Mouse (Mus musculus) brain, embryonic 18.5 days (tissue): ENCODE results near the gene Qrfp.

Source experiments
- DNase-seq: peaks from one replicate; pipeline ENCODE4 v3.0.0-alpha.2; 2012; ENCODE audit warnings: low read depth, low spot score

Gene Qrfp

DNA sequence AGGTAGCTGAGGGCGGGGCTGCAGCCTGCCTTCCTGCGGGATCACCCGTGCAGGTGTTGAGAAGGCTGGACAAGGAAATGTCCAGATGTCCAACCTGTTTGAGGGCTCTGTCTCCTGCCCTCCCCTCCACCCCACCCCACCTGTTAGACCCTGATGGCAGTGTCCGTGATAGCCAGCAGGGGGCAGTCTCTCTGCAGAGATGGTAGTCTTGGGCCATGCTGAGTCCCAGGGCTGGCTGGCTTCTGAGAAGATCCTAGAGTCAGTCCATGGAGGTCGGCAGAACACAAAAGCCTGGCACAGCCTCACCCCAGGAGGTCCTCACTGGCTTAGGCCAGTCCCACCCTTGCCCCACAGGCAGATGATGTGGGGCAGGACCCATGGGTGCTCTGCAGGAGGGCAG is 5.0 kb upstream of the Qrfp start:
- no peak for DNase-seq

DNA sequence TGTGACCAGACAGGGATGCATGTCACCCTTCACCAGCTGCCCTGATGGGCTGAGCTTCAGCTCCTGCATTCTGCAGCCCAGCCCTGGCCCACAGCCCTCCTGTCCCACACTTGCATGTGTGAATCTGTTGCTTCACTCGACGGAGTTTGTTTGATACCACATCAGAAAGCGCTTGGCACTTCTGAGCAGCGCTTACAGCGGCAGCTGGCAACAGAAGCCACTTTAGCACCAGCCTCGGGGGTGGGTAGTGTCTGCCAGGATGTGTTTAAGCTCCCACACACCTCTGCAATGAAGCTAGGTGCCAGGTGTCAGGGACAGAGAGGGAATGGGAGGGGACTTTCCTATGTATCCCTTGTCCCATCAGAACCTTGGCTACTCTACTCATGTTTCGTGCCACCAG is 4.3 kb upstream of the Qrfp start:
- DNase-seq = no peak

DNA sequence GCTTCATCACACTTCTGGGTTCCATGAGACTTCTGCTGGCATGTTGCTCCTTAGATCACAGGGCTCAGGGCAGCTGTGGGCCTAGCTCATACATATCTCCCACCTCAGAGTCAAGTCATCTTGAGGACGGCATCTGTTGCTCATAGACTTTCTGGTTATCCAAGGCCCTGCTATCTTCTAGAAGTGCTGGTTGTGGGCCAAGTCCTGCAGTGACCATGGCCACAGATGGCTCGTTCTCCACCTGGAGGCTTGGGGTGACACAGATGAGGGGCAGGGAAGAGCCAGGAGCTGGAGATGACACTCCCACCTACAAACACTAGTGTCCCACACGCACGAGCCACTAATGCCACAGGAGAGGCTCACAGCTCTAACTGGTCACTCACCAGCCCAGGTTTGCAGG is 3.3 kb upstream of the Qrfp start:
- no peak for DNase-seq

DNA sequence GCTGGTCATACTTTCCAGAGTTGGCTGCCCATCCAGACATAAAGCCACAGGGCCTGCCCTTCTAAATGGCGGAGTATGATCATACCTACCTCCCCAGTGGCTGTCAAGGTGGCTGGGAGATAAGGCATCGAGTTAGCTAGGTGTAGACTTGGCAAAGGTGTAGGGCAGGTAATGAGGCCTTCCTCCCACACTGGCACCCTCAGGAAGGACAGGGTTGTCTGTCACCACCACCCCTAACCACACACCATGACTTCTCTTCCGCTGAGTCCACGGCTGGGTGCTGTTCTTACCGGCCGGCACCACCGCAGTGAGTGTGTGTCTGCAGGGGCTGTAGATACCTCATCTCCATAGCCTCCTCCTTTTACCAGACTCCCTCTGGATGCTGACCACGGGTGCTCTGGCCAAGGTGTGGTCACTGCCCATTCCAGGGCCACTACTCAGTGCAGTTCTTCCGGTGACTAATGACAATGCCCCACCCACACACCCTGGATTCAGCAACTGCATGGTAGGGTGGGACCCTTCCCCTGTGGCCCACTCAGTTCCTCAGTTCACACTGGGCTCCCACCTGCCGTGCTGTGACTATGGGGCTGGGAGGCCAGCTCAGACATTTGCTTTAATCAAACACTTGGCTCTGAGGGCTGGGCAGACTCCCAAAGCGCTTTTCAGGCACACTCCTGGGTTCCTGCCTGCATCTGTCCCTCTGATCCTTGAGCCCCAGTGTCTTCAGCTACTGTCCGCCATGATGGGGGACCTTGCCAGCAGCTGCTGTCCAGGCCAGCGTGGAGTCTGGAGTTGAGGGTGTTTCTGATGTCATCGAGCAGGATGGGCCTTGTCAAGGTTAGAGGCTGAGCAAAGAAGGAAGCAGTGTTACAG is 942 bp upstream of the Qrfp start:
- DNase-seq = no peak

DNA sequence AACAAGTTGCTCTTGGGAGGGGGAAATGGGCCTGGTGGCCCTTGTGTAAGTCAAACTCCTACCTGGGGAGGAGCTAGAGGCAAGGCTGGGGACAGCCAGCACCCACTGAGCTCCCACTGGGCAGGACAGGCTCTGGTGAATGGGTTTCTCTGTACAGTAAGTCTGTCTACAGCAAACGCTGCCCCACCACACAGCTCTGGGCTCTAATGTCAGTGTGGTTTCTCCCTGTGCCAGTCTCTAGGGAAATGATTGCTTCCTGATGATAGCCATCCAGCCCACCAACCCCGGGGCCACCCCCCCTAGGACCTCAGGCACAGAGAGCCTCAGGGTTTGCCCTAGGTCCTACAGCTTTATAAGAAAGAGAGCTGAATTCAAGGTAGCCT is 1.0 kb downstream of the Qrfp start:
- no peak for DNase-seq

DNA sequence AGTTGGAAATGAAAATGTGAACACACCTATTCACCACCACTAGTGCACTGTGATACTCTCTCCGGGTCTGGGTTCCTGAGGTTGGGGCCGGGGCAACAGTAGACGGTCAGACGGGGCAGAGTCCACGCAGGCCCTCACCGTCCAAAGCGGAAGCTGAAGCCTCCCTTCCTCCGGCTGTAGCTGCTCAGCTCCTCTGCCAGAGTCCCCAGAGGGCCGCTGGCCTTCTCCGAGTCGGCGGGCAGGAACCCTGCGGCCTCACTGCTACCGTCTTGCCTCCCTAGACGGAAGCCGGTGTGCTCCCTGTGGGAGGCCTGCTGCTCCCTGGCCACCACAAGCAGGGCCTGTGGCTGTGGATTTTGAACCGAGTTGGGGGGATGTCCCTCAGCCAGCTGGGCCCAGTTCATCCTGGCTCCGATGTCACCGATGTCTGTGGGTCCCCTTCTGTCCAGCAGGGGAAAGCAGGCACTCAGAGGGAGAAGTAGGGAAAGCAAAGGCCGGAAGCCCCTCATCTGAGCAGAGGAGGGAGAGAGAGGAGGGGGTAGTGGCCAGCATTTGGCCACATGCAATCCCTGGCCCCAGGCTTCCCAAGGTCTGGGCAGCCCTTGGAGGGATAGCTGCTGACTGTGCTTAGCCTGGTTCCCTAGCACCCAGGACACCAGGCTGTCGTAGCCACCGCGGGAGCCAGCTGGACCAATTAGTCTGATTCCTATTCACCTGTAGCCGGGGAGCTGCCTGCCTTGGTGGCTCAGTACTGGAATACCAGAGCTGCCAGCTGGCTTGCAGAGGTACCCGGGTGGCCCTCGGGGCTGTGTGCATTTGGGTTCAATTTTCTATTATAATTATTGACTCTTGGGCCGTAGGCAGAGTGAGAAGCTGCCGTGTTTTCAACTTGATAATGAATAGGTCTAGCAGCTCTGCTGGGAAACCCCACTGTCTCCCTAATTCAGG is 1.7 kb downstream of the Qrfp start:
- DNase-seq = no peak

DNA sequence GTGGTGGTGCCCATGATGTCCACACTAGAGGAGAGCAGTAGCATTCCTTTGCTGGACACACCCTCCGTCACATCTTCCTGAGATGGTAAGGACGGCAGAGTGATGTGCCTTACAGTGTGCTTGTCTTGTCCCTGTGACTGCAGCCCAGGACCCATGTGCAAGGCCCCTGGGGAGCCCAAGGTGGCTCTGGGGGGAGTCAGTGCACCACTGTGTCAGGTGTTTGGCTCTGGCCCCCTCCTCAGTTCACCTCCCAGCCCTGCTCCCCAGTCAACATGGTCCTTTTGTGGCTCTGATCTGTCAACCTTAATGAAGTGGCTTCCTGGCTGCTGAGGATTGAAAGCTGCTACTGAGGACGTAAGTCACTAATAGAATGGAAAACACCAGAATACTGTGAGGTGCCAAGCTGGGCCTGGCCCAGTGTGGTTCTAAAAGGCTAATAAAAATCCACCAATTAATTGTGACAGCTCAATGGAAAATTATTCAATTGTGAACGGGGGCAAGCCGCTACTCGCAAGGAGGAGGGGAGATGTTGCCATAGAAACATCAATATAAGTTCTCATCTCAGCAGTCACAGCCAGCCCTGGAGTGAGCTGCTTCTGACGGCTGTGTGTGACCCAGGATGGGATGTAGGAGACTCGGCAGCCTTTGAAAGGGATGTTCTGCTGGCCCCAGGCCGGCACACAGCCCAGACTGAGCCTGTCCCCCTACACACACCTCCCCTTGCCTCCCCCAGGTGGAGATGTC is 3.6 kb downstream of the Qrfp start:
- no peak for DNase-seq

DNA sequence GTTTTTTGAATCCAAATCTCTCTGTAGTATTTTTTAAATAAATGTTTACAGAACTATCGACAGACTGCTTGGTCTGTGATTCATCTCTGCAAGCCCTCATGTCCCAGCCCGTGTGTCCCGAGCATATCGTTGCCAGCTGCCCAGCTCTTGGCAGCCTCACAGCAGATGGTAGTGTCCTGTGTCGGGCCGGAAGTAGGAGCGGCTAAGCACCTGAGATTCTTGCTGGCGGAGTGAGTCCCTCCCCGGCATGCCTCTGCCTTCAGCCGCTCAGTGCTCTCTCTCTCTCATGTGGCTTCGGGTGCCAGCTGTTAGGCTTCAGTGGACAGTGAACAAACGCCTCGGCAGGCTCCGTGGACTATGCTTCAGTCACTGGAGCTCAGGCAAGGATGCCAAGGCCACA is 6.9 kb downstream of the Qrfp start:
- no peak for DNase-seq

DNA sequence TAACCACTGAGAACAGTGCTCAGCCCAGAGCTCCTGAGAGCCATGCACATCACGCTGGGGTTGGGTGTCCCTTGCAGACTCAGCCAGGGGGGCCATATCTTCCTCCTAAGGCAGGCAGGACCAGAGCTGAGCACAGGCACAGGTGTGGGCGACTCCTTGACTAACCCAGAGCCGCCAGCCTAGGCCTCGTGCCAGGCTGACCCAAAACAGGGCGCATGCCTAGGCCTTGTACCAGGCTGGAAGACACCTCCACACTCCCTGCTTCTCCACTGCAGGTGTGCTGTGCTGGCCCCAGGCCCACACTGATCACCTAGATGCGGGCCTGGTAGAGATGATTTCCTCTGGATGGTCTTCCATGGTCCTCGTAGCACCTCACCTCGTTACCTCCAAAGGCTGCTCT is 7.6 kb downstream of the Qrfp start:
- DNase-seq = no peak

DNA sequence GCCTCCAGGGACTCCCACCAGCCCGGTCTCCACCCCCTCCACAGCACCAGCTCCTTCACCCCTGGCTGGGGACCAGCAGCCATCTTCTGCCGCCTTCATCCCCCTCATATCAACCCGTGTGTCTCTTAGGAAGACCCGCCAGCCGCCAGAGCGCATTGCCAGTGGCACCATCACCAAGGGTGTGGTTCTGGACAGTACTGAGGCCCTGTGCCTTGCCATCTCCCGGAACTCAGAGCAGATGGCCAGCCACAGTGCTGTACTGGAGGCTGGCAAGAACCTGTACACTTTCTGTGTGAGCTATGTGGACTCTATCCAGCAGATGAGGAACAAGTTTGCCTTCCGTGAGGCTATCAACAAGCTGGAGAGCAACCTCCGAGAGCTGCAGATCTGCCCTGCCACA is 9.0 kb downstream of the Qrfp start:
- no peak for DNase-seq

DNA sequence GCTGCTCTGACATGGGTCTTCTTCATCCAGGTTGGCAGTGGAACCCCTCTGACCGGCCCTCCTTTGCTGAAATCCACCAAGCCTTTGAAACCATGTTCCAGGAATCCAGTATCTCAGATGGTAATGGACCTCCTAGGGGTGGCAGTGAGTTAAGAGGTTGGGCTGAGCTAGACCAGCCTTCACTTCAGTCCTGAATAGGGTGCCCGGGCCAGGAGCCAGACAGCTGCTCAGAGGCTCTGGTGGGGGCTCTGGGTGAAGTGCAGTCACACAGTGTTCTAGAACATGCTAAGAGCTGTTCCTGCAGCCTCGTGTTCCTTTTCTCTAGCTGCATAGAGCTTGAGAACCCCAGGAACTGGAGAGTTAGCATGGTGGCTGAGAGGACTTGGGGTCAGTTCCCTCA is 13.4 kb downstream of the Qrfp start:
- DNase-seq = no peak

DNA sequence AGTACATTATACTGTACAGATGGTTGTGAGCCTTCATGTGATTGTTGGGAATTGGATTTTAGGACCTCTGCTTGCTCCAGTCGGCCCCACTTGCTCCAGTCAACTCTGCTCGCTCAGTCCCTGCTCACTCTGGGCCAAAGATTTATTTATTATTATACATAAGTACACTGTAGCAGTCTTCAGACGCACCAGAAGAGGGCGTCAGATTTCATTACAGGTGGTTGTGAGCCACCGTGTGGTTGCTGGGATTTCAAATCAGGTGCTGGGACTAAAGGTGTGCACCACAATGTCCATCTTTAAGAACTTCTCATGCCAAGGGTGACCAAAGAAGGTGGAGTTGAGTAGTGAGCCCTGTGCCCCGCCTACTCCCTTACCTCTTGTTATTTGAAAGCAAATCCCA is 17.8 kb downstream of the Qrfp start:
- DNase-seq = no peak

DNA sequence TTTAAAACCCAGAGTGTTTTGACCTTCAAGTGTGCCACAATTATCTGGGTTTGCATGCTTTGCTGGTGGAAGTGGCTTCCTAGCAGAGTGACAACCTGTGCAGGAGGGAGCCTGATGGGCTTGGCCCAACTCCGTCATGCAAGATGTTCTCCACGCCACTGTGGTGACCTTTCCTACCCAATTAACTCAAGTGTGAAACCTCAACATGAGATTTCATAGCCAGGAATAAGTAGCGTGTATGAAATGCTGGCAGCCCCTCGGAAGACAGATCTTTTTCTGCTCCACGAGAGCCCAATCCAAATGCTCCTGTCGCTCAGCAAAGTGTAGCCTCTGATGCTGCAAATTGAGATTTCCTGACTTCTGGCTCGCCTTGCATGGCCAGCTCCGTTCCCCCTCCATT is 19.1 kb downstream of the Qrfp start:
- no peak for DNase-seq

DNA sequence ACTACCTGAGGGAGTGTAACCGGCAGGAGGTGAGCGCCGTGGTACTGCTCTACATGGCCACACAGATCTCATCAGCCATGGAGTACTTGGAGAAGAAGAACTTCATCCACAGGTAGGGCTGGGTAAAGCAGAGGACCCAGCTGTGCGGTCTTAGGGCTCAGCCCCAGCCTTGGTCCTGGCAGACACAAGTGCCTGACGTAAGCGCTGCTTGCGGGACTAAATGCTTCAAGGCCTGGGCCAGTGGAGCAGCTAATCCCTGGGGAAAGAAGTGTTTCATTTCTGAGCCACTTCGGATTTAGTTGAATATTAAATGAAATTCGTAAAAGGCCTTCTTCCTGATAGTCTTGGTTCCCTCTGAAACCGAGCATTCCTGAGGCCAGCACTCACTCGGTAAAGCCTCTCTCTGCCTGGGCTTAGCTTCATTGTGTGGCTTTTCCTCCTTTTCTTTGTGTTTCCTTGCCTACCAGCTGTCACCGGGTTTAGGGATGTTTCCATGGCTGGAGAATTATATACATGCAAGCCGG is 19.6 kb downstream of the Qrfp start:
- DNase-seq = no peak

DNA sequence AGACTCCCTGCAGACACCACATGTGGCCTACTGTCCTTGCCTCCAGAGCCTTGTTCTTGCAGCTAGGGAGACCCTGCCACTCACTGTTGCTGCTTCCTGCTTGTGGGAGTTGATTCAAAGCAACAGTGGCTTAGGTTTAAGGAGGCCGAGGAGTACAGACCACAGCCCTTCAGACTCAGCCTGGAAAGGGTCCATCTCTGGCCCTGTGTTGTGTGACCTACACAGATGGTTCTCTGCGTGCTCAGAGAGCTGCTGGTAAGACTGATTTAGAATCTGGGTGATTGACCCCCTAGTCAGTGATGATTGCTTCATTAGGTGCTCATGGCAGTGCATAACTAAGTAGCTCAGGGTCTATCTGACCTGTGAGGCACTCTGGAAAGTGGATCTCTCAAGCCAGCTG is 21.2 kb downstream of the Qrfp start:
- DNase-seq = no peak

DNA sequence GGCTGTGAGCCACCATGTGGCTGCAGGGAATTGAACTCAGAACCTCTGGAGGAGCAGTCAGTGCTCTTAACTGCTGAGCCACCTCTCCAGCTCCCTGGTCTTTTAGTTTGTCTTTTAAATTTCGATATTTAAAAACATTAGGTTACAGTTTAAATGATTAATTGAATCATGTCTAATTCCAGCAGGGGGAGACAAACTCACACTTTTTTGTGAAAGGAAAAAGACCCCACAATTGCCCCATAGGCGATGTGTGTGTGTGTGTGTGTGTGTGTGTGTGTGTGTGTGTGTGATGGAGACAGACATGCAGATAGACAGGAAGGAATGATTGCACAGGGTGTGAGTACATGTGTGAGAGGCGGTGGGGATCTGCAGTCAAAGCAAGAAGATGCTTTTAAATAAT is 22.2 kb downstream of the Qrfp start:
- no peak for DNase-seq

DNA sequence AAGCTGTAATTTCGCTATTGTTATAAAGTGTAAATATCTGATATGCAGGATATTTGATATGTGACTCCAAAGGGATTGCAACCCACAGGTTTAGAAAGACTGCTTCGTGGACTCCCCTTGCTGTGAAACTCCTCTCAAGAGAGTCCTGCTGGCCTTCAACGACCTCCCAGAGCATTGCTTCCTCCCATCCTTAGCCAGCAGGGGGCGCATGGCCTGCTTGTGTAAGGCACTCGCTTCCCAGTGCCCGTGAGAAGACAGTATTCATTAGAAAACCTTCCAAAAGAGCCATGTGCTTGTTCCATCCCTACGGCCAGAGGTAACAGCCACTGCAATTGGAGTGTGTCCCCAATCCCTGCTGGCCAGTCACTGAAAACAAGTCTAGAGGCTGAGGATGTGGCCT is 23.4 kb downstream of the Qrfp start:
- DNase-seq = no peak

DNA sequence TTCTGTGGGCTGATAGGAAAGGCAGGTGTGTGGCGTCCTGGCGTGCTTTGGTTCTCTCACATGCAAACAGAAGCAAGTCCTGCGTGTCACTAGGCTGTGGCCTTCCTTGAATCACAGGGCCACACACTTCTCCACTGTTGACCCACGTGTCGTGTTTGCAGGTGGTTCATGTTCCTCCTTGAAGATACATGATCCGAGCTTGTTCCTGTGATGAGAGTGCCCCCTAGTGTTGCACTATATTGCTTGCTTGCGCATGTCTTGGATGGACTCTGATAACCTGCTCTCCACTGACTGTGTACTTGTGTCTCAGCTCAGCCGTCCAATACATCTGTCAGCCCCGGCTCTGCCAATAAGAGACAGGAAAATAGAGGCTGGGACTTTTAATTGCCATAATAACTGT is 25.3 kb downstream of the Qrfp start:
- peak; percentile 52 for DNase-seq

DNA sequence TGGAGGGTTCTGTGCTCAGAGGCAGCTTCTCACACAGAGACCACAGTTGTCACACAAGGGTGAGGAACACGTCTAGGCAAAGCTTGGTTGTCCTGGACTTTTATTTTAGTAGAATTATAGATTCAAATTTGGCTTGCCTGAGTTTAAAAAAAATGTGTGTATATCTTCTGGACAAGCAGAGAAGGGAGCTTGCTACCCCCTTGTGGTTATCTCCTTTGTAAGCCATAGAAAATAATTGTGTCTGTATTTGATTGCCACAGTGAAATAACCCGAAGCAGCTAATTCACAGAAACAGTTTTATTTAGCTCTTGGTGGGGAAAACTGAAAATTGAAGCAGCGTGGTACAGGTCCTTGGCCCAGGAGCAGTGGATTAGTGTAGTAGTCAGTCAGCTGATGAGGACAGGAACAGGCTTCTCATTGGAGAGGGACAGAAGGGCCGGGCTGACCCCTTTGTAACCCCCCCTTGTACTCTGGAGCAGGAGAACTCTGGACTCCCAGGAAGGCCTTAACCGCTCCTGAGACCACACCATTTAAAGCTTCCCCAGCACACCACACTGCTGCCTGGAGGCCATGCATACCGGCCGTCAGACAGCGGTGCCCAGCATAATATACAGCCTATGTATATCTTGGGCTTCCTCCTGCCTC is 27.3 kb downstream of the Qrfp start:
- DNase-seq = no peak

DNA sequence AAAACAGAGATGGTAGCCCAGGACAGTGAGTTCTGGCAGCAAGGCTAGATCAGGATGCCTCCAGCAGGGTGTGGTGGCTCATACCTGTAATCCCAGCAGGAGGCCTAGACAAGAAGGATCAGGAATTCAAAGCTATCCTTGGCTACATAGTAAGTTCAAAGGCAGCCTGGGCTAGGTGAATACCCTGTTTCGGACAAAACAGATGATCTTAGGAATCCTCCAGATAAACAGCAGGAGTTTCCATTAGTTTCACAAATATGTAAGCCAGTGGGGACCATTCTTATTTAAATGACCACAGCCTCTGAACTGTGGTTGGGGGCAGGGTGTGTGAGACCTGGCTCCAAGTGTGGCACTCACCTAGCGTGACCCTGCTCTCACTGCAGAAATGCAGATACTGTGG is 31.1 kb downstream of the Qrfp start:
- no peak for DNase-seq

DNA sequence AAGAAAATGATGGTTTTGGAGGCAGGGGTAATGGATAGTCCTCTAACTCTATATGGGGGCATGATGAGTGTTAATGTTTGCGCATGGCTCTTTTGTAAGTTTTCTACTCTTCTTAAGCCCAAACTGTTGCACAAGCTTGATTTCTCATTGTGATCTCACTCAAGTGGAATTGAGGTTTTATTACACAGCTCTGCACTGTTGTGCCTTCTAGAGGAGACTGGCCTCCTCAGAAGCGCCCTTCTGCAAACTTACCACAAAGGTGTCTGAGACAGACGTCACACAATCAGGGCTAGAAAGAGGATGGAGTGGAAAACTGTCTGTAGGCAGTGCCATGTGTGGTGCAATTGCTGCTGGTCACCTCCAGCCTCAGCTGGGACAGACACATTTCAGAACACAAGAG is 33.9 kb downstream of the Qrfp start:
- DNase-seq = no peak
